Mouse (Mus musculus) forebrain, embryonic 14.5 days (tissue): Measurements from ENCODE around the gene Thsd4. TPM values are rescaled to one million over a fixed set of nuclear protein-coding genes. Genes with fewer than 3 reads are reported as not detected.

Experiments used
- ATAC-seq: fragments of 200-750 bp; cut with Nextera tagmentation; 2 replicates; pipeline ENCODE4 v1.8.0; 2017; ENCODE audit warnings: mild to moderate bottlenecking, moderate library complexity
- DNase-seq: peaks from one replicate; pipeline ENCODE4 v3.0.0-alpha.2; 2015; ENCODE audit warnings: low spot score
- H3K27ac ChIP-seq: fragments of 300-500 bp; sonication (generic); 2 replicates; pipeline ENCODE4 v1.5.1; 2014; ENCODE audit warnings: low read depth, mild to moderate bottlenecking, control low read depth, low read length, moderate library complexity
- H3K27me3 ChIP-seq: fragments of 300-500 bp; sonication (generic); replicated peaks from 2 replicates; pipeline ENCODE4 v1.6.1; 2014; ENCODE audit warnings: low read length, control low read depth, mixed read lengths; ENCODE audit not compliant: control insufficient read depth, insufficient read depth
- H3K36me3 ChIP-seq: fragments of 300-500 bp; sonication (generic); 2 replicates; pipeline ENCODE4 v1.6.1; 2014; ENCODE audit warnings: low read length, control low read depth; ENCODE audit not compliant: control insufficient read depth, insufficient read depth
- H3K4me1 ChIP-seq: fragments of 300-500 bp; sonication (generic); 2 replicates; pipeline ENCODE4 v1.6.1; 2014; ENCODE audit warnings: antibody characterized with exemption, low read length, control low read depth; ENCODE audit not compliant: control insufficient read depth, insufficient read depth
- H3K4me2 ChIP-seq: fragments of 300-500 bp; sonication (generic); 2 replicates; pipeline ENCODE4 v1.6.1; 2014; ENCODE audit warnings: mild to moderate bottlenecking, control low read depth, low read length
- H3K4me3 ChIP-seq: fragments of 300-500 bp; sonication (generic); 2 replicates; pipeline ENCODE4 v1.5.1; 2014; ENCODE audit warnings: low read depth, low read length, control low read depth
- H3K9ac ChIP-seq: fragments of 300-500 bp; sonication (generic); 2 replicates; pipeline ENCODE4 v1.6.1; 2014; ENCODE audit warnings: mild to moderate bottlenecking, low read length, control low read depth, moderate library complexity
- H3K9me3 ChIP-seq: fragments of 300-500 bp; sonication (generic); replicated peaks from 2 replicates; pipeline ENCODE4 v1.6.1; 2016; ENCODE audit warnings: low read length, control low read depth, mixed read lengths; ENCODE audit not compliant: control insufficient read depth
- WGBS: fragments of 180-500 bp; shearing (Covaris S2); extraction: QIAGEN DNeasy Blood & Tissue Kit; methylation state at CpG from one replicate; pipeline ENCODE4 v1.1.7; 2014; 5-methylcytosine and 5-hydroxymethylcytosine counted together
- polyA plus RNA-seq: library from polyadenylated mRNA; unstranded; fragments of >200 nt; fragmentation: Nextera tagmentation; extraction: Ambion mirVana; gene quantifications from 2 replicates; pipeline ENCODE4 v1.2.1, GENCODE M21; 2014

The Thsd4 gene
- polyA plus RNA-seq, 1 experiment from 2014 or later = 3.4 TPM

DNA sequence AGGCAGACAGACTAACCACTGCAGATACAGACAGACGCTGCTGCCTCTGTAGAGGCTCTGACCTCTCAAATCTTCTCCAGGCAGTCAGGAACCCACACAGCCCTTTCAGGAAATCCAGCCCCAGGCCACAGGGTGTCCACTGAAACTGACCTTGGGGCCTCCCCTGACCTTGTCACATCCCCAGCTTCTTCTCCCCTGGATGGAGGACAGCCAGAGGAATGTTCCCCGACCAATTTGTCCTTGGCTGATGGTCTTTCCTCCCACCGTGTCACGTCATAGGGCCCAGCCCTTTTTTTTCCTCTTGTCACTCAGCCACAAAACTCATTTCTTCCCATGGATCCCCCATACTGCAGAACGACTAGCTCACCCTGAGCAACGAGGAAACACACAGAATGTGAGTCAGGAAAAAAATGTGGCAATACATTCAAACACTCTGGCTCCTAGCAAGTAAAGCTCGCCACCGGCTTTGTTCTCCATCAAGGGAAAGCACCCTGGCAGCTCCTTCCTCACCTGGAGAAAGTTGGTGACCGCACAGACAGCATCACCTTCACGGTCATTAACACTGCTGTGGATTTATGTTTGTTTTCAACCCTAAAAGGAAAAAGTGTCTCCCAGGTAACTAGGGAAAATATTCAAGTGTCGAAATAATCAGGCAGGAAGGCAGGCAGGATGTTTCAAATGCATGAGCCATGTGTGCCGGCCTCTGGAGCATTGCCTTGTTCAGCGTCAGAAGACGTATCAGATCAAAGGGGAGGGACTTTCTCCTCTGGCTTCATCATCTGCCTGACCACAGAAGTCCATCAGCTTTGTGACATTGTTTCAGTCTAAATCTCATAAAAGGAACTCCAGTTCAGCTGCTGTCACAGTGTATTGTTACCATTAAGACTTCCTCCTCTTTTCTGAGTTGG lies 17.2 kb downstream of the Thsd4 start:
- Histone ChIP-seq H3K9me3 (no peaks in the 10 kb centered on the region), H3K27ac (no peak overlapping the region), H3K4me3 (no peak overlapping the region), H3K27me3 (no peaks in the 10 kb centered on the region), H3K4me2 (no peak overlapping the region), H3K4me1 (no peaks in the 10 kb centered on the region), H3K36me3 (no peaks in the 10 kb centered on the region), H3K9ac (no peak overlapping the region)
- ATAC-seq (no peak), DNase-seq (no peak)
- 74% methylated on average over 14 of the region's 14 CpGs for WGBS

DNA sequence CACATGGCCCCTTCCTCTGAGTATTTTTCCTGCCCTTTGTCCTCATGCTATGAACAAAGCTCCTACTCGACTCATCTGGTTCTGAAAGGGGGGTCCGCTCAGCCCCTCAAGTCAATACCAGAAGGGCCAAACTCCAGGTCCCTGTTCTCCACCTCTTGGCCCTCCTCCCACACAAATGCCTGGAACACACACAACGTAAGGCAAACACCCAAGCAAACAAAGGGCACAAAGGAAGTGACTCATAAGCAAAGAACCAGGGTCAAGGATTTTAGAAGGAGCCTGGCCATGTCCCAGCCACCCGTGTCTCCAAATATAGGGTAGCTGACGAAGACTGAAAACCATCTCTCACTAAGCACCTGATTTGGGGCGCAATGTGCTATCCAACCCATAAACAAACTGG lies 19.6 kb downstream of the Thsd4 start:
- ATAC-seq = no peak
- Histone ChIP-seq H3K4me1 (no peaks in the 10 kb centered on the region), H3K4me2 (no peak overlapping the region), H3K27me3 (no peaks in the 10 kb centered on the region), H3K9ac (no peak overlapping the region), H3K36me3 (no peaks in the 10 kb centered on the region), H3K4me3 (no peak overlapping the region), H3K27ac (no peak overlapping the region), H3K9me3 (no peaks in the 10 kb centered on the region)
- DNase-seq = no peak
- 83% methylated on average over 6 of the region's 6 CpGs for WGBS

DNA sequence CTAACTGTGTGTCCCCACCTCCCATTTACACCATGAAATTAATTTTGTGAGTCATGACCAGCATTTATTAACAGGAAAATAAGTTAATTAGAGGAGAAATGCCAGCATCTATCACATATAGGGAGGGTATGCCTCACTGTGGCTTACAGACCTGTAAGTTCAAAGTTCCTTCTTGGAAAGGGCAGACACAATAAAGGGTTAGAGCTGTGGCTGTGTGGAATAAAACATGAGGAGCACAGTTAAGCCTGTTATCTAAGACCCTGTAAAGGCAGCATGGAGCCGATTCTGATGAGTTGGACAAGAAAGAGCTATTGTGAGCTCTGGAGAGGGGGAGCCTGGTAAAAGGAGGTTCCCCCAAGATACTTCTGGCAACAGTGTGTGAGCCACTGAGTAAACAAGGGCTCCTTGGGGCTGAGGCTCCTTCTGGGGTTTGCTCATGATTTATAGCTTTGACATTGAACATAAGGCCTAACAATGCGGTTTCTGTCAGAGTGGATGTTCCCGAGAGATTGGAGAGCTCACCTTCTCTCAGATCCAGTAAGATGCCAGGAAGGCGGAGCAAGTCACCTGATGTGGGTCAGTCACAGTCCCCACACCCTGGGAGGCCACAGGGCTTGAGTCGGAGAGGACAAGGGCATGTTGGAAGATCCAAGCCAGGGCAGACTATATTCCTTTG lies 20.2 kb downstream of the Thsd4 start:
- Histone ChIP-seq H3K4me2 (no peak overlapping the region), H3K36me3 (no peaks in the 10 kb centered on the region), H3K4me1 (no peaks in the 10 kb centered on the region), H3K4me3 (no peak overlapping the region), H3K9me3 (no peaks in the 10 kb centered on the region), H3K9ac (no peak overlapping the region), H3K27me3 (no peaks in the 10 kb centered on the region), H3K27ac (no peak overlapping the region)
- ATAC-seq = no peak
- 80% methylated on average over 5 of the region's 5 CpGs for WGBS
- no peak for DNase-seq

GRCm38 (mm10) chr9:60492275-60492974 lies 29.4 kb downstream of the Thsd4 start:
- 96% methylated on average over 16 of the region's 16 CpGs for WGBS
- Histone ChIP-seq H3K27ac (no peak overlapping the region), H3K4me1 (peaks cover 3% of the 10 kb centered on the region; the same call in 1 of the 2 replicates), H3K4me2 (no peak overlapping the region), H3K9me3 (no peaks in the 10 kb centered on the region), H3K9ac (no peak overlapping the region), H3K4me3 (no peak overlapping the region), H3K36me3 (no peaks in the 10 kb centered on the region), H3K27me3 (no peaks in the 10 kb centered on the region)
- ATAC-seq (no peak), DNase-seq (no peak)

GRCm38 (mm10) chr9:60491489-60492100 lies 30.3 kb downstream of the Thsd4 start:
- Histone ChIP-seq H3K36me3 (no peaks in the 10 kb centered on the region), H3K9ac (no peak overlapping the region), H3K4me1 (peaks cover 3% of the 10 kb centered on the region; the same call in 1 of the 2 replicates), H3K27ac (no peak overlapping the region), H3K4me3 (no peak overlapping the region), H3K4me2 (no peak overlapping the region), H3K27me3 (no peaks in the 10 kb centered on the region), H3K9me3 (no peaks in the 10 kb centered on the region)
- peak; percentile 25 for DNase-seq
- whole genome bisulfite sequencing = 61% methylated on average over 16 of the region's 16 CpGs
- no peak for ATAC-seq

GRCm38 (mm10) chr9:60491079-60491478 lies 30.8 kb downstream of the Thsd4 start:
- Histone ChIP-seq H3K27ac (no peak overlapping the region), H3K27me3 (no peaks in the 10 kb centered on the region), H3K4me2 (no peak overlapping the region), H3K4me1 (peaks cover 3% of the 10 kb centered on the region; the same call in 1 of the 2 replicates), H3K4me3 (no peak overlapping the region), H3K36me3 (no peaks in the 10 kb centered on the region), H3K9ac (no peak overlapping the region), H3K9me3 (no peaks in the 10 kb centered on the region)
- DNase-seq = no peak
- 93% methylated on average over 8 of the region's 8 CpGs for WGBS
- ATAC-seq = no peak

DNA sequence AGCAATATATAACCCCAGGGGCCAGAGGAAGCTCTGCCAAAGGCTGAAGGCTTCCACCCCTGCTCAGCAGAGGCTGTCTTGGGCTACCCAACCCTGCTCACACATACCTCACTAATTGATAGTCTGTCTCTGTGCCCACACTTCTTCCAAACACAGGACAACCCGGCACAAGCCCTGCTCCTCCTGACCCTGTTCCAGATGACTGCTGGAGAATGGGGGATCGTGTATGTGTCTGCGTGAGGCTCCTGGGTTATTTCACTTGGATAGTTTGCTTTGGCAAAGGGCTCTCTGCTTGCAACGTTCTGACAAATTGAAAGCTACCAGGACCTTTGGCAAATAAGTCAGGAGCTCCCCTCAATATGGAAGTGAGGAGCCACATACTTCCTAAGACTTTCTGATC lies 33.0 kb downstream of the Thsd4 start:
- Histone ChIP-seq H3K27ac (no peak overlapping the region), H3K4me1 (peaks cover 3% of the 10 kb centered on the region; the same call in 1 of the 2 replicates), H3K4me3 (no peak overlapping the region), H3K36me3 (no peaks in the 10 kb centered on the region), H3K9me3 (no peaks in the 10 kb centered on the region), H3K27me3 (no peaks in the 10 kb centered on the region), H3K9ac (no peak overlapping the region), H3K4me2 (no peak overlapping the region)
- ATAC-seq = no peak
- DNase-seq = no peak
- 86% methylated on average over 4 of the region's 4 CpGs for WGBS

DNA sequence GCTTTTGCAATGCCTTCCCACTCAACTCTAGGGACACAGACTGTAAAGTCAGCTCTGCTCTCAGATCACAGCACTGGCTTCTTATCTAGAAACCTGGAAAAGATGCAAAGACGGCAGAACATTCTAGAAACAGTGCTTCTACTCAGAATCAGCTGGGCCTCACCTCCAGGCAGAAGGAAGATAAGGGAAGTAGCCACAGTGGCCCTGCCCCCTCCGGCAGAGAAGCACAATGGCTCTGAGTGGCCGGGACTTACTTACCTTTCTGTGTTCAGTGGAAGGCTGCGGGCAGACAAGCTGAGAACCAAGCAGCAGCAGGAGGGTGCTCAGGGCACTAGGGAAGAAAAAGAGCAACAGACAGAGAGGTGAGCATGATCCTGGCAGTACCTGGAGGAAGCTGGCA lies 39.7 kb downstream of the Thsd4 start:
- no peaks in the 10 kb centered on the region for H3K36me3 ChIP-seq
- no peaks in the 10 kb centered on the region for H3K9me3 ChIP-seq
- no peaks in the 10 kb centered on the region for H3K4me1 ChIP-seq
- H3K9ac ChIP-seq = no peak overlapping the region
- no peak overlapping the region for H3K27ac ChIP-seq
- 87% methylated on average over 4 of the region's 4 CpGs for WGBS
- H3K4me2 ChIP-seq = no peak overlapping the region
- ATAC-seq (no peak), DNase-seq (no peak)
- H3K4me3 ChIP-seq = no peak overlapping the region
- no peaks in the 10 kb centered on the region for H3K27me3 ChIP-seq
